Mouse (Mus musculus): ENCODE data around the gene Cd83.
A peak's percentile ranks its signal among the peaks of the same experiment; 100 is the strongest.

Cd83 gene

GRCm38 (mm10) chr13:43807272-43807675 lies 22.7 kb downstream of the Cd83 start:
- DNase-seq: no peak

DNA sequence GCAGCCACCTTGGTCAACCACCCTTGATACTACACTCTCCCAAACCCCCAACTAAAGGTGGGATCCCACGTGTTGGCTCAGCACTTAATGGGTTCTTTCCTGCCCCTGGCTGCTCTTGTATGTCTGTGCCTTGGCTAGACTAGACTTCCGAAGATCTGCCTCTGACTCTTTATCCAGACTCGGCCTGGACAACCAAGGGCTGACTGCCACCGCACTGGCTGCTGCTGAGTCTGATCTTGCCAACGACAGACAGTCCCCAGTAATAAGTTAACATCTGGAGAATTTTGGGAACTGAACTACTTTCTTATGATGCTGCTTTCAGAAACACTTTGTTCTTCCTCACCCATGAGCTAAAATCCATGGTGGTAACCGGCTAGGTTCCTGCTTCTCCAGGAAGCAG lies 26.0 kb downstream of the Cd83 start:
- no peak for DNase-seq

GRCm38 (mm10) chr13:43811835-43812234 lies 27.3 kb downstream of the Cd83 start:
- DNase-seq: no peak

- DNase-seq: no peak
These were observed 28.9 kb downstream of the Cd83 start for GRCm38 (mm10) chr13:43813431-43813830.

DNA sequence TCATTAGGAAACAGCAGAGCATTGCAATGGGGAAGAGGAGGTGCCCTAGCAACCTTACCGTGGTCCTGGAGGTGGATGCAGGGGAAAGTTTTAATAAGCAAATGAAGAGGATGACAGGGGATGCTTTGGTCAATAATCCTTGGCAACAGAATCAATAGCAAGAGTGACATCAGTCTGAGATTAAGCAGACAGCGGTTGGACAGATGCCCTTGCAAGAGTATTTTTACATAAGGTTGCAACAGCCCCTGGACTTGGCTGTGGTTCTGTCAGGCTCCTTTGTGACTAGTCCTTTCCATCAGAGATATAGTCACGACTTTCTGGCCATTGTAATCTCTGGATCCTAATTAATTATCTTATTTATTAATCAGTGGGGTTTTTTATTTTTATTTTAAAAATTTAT lies 32.9 kb downstream of the Cd83 start:
- no peak for DNase-seq

- no peak for DNase-seq
These were observed 33.9 kb downstream of the Cd83 start for GRCm38 (mm10) chr13:43818307-43819019.

GRCm38 (mm10) chr13:43819020-43819310 lies 34.4 kb downstream of the Cd83 start:
- no peak for DNase-seq

DNA sequence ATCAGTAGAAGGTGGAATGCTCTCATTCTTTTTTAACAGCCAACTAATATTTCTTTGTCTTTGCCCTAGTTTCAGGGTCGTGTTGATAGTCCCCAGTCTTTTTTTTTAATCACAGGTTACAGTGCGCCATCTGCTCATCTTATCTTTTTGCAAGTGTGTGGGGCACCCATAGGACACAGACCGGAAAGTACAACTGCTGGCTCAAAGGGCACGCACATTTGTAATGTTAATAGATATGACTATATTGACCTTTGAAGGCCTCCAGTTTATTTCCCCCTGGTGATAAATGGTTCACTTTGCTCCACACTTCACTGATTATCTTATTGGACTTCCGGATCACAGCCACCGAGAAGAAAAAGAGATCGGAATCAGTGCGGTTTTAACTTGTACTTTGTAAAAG lies 35.5 kb downstream of the Cd83 start:
- no peak for DNase-seq

GRCm38 (mm10) chr13:43822306-43822705 lies 37.7 kb downstream of the Cd83 start:
- DNase-seq: no peak

- DNase-seq: no peak
These were observed 44.1 kb downstream of the Cd83 start for GRCm38 (mm10) chr13:43828648-43829047.

- no peak for DNase-seq
These were observed 46.5 kb downstream of the Cd83 start for GRCm38 (mm10) chr13:43830892-43831673.

- DNase-seq: peak; percentile 59
These were observed 48.2 kb downstream of the Cd83 start for GRCm38 (mm10) chr13:43832731-43833130.

DNA sequence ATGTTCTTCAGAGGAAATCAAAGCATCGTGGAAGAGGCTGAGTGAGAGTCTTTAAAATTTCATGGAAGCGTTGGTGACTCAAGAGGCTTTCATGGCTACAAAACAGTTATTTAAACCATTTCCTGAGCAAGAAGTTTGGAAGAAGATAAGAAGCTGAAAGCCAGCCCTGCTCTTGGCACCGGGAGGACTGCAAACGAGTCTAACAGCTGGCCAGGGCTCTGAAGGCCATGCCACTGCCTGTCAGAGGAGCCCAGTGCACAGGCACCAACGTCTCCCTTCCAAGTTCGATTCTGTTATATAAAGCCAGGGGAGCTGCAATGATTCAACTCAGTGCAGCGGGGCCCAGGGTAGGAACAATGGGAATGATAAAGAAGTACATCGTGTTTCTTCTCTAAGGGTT lies 51.8 kb downstream of the Cd83 start:
- no peak for DNase-seq

DNA sequence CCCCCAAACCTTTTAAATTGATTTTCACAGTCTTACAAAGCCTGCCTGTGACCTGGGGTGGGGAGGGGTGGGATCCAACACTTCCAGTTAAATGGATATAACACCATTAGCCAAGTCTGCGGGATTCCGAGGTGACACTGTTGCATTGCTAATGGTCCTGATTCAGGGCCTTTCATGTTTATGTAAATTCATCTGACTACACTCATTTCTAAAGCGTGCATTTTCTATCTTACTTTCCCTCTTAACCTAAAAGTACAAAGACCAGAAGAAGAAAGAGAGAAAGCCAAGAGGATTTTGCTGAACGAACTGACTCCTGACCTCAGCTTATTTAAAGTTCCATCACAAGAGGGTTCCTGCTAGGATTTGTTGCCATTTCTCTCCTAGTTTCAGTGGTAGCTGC lies 53.2 kb downstream of the Cd83 start:
- DNase-seq: no peak

DNA sequence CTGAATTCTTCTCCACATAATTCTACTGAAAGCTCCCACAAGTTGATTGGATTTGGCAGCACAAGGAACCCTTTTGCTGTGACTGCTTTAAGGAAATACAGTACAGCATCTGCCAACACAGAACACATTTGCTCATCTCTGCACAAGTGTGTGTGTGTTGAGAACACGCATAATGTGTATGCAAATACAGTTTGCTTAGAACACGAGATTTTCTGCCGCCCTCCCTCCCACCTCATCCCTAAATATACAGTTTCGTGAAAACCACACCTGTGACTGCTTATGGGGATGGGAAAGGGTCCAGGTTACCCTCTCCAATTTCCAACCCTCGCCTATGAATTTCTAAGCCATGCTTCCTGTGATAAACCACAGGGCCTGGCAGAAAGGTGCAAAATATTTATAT lies 60.6 kb downstream of the Cd83 start:
- DNase-seq: no peak

GRCm38 (mm10) chr13:43847186-43847585 lies 62.6 kb downstream of the Cd83 start:
- DNase-seq: no peak

GRCm38 (mm10) chr13:43849816-43850215 lies 65.2 kb downstream of the Cd83 start:
- peak; percentile 11 for DNase-seq

DNA sequence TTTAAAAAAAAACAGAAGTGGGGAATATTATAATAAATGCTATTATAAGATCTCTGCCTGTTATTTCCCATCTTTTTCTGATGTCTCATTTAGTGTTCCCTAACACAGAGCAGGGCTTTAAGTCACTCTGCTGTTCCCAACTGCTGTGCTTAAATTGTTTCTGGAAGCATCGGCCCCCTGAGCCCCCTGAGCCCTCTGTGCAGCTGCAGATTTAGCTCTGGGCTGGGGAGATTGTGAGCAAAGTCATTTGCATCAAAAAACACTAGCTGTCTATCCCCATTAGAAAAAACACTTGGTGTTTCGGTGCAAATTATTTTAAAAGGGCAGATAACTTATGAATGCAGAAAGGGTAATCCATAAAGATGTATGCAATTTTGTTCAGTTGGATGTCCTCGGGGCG lies 66.5 kb downstream of the Cd83 start:
- DNase-seq: no peak
